Mouse (Mus musculus): ENCODE results near the gene Shisa9. TPM values are rescaled to one million over a fixed set of nuclear protein-coding genes. Genes with fewer than 3 reads are reported as not detected.

Gene Shisa9
- polyA plus RNA-seq, 2 experiments from 2014 or later: not detected

GRCm38 (mm10) chr16:12202151-12202550 lies 218.2 kb downstream of the Shisa9 start:
- ATAC-seq: no peak

GRCm38 (mm10) chr16:12203055-12203454 lies 219.1 kb downstream of the Shisa9 start:
- no peak for ATAC-seq

DNA sequence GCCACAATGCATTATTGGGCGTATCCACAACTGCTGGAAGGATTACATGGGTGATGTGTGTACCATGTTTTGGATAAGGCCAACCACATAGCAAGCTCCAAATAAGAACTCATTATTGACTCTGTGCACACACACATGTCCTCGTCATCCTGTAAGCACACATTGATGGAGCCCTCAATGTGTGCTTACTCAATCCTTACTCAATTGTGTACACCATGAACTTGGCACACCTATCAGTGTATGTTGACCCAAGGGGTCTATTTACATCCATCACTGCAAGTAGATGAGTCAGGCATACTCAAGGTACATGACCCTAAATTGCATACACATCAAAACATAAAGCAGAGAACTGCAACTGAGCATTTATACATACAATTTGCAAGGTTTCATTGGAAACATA lies 220.5 kb downstream of the Shisa9 start:
- no peak for ATAC-seq

DNA sequence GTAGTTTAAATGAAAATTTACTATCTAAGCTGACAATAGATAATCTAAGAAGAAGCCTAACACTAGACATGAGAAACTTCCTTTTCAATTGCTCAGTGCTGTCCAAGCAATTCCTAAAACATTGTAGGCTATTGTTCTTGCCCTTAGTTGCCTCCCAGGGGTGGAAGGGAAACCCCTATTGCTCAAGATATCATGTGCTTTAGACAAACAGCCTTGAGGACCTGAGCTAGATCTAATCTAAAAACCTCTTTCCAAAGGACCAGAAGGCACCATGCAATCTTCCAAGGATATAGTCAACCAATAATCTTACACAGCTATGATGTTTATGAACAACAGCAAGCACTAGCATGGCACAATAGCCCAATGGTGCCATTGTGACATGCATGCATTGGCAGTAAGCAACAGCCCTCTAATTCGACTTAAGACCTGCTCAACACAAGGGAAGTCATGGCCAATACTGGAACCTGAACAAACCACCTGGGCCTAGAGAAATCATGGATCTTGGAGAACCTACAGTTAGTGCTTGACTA lies 222.6 kb downstream of the Shisa9 start:
- ATAC-seq: no peak

GRCm38 (mm10) chr16:12206951-12207350 lies 223.0 kb downstream of the Shisa9 start:
- ATAC-seq: no peak

DNA sequence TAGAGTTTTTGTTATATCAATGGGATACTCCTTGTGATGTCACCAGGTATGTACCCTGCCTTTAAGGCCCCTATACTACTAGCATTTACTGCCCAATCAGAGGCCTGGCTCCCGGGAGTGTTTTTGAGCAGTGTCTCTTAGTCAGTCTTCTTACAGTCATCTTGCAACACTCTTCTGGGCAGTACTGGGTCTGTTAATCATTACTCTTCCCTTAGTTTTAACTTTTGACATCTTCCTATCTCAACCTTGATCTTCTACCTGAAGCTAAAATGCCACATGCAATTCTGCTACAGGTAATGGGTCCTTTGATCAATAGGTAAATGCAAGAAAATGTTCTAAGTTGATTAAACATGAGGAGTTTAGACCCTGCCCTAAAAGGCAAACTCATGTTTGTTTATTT lies 225.4 kb downstream of the Shisa9 start:
- ATAC-seq: no peak

- no peak for ATAC-seq
These were observed 225.9 kb downstream of the Shisa9 start for GRCm38 (mm10) chr16:12209819-12210218.

- no peak for ATAC-seq
These were observed 230.1 kb downstream of the Shisa9 start for GRCm38 (mm10) chr16:12214018-12214417.

DNA sequence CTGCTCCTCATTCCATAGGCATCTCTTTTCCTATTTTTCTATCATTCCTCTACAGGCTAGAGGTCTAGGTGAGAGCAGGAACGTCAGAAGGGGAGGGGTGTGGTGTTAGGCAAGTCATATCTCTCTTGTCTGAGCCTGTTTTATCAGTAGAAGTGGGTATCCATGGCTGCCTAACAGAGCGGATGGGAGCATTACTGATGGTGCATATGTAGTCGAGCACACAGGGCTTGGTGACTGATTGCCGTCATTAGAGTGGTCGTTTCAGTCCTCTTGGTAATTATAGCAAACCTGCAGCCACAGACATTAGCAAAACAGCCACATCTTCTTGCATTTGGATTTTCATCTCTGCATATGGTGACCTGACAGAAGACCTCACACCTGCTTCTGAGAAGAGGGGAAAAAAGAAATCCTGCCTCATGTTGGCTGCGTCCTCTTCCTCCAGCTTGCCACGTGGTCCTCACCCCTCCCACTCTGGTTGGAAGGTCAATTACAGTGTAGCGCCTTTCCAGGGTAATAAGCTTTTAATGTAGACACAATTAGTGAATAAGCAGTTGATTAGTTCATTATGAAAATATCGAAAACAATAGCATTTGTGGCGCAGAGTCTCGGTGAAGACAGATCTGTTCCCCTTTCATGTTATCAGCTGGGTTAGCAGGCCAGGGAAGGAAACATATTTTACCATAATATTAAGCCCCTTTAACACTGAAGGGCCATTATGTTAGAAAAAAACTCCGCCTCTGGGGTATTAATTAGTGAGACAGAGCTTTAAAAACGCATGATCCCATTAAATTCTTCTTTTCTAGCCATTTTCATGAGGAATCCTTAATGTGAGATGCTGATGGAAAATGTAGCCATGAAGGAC lies 233.6 kb downstream of the Shisa9 start:
- ATAC-seq: no peak

DNA sequence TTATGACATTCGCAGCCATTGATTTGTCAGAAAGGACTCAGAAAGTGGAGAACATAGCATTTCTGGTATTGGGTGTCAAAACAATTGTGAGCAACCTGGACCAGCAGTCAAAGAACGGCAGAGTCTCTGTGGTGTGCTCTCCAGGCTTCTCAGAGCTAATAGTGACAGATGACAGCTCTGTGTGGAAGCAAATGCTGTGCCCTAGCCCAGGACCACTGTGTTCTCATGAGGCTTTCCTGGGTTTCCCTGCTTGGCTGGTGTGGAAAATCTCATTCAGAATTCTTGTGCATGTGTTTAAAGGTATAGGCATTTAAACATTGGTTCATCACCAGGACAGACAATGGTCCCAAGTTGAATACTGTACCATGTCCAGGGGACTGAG lies 234.2 kb downstream of the Shisa9 start:
- no peak for ATAC-seq

DNA sequence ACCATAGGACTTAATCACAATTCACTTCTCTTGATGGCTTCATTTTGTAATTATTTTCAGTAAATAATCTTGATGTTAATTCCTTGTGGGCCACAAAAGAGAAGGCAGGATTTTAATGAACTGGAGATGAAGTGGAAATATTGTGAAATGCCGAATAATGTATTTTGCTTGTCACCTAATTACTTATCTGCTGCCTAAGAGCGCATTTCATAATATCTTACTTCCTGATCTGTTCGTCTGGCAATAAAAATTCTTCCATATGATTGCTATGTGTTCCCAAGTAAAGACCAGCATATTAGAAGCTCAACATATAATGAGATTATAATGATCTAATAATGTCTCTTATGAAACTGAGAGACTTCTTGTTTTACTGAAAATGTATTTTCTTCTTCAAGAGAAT lies 235.9 kb downstream of the Shisa9 start:
- ATAC-seq: no peak

DNA sequence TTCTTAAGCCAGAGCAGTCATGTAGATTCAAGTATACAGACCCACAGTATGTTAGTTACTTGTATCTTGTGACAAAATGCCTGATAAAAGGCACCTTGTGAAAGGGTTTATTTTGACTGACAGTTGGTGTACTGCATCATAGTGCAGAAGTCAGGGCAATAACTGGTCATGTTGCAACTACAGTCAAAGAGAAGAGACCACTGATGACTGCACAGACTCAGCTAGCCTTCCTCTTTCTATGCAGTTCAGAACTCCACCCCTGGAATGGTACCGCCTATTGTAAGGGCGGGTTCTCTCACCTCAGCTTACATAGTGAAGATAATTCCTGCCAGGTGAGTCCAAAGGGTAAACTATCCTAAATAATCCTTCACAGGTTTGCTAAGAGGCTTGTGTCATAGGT lies 239.6 kb downstream of the Shisa9 start:
- no peak for ATAC-seq

DNA sequence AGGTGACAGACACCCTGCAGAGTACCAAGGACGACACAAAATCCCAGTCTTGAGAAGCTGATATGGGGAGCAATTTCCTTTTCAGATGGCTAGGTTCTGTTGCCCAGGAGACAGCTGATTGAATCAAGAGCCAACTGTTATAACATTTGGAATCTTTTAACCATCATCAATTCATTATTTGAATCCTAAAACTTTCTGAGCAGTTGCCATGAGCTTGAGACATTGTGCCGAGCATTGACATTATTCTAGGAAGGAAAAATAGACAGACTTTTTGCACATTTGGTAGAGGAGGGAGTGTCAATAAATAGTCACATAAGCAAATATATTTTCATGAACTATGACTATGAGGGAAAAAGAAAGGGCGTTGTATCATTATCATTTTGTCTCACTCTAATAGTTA lies 243.0 kb downstream of the Shisa9 start:
- no peak for ATAC-seq

DNA sequence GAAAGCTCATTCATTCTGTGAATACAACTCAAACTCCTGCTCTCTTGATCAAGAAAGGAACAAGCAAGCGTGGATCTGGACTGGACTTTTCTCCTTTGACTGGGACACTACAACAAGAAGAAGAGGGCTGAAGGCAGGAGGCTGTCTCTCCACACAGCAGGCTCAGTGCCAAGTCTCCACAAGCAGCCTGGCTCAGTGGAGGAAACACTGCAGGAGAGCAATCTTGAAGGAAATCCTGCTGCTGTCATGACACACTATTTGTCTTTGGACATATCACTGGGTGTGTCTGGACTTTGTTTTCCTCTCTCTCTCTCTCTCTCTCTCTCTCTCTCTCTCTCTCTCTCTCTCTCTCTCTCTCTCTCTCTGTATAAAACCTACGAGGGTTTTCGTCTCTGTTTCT lies 249.4 kb downstream of the Shisa9 start:
- ATAC-seq: no peak

GRCm38 (mm10) chr16:12234289-12234688 lies 250.4 kb downstream of the Shisa9 start:
- no peak for ATAC-seq

- no peak for ATAC-seq
These were observed 254.7 kb downstream of the Shisa9 start for GRCm38 (mm10) chr16:12238611-12239010.

- ATAC-seq: no peak
These were observed 275.4 kb downstream of the Shisa9 start for GRCm38 (mm10) chr16:12259361-12259760.

GRCm38 (mm10) chr16:12265828-12266227 lies 281.9 kb downstream of the Shisa9 start:
- ATAC-seq: no peak

GRCm38 (mm10) chr16:12300523-12300922 lies 316.6 kb downstream of the Shisa9 start:
- no peak for ATAC-seq

GRCm38 (mm10) chr16:12303420-12303819 lies 319.5 kb downstream of the Shisa9 start:
- no peak for ATAC-seq

DNA sequence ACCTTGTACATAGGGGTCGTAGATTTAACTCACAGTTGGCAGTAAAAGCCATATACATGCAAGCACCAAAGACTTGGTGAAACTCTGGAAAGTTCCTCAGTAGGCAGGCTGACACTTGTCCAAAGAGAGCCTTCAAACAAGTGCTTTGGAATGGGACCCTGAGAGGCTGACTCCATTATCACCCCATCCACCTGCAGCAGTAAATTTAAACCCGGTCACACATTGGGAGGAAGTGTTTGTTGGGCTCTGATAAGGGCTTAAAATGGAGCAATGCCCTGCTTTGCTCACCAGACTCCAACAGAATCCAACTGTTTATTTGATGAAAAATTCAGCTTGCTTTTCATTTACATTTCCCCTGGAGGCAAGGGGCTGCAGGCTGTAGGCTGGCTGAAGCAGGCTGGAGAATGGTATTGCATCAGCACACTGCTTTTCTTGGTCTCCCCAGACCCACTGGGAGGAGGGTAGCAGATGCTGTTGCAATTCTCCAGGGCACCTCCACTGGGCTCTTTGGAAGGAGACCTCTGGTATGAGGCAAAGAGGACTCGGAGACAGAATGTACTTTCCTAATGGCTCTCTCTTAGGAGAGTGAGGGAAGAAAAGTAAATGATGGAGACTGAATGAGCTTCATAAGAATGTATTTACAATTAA lies 323.5 kb downstream of the Shisa9 start:
- no peak for ATAC-seq

DNA sequence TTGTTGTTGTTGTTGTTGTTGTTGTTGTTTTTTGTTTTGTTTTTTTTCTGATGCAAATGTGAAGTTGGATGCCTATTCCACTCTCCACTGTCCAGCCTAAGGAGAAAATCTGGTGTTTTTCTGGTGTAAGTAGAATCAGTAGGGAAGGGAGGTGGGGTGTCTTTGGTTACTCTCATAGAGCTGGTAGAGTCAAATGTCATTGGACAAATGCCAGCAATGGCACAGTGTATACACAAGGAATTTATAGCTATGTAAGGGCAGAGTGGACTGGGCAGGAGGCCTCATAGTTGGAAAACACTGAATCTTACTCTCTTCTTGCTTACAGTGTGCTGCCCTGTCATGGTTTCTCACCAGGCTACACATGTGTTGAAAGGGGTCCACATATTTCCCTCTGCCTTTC lies 325.9 kb downstream of the Shisa9 start:
- ATAC-seq: no peak

- no peak for ATAC-seq
These were observed 331.7 kb downstream of the Shisa9 start for GRCm38 (mm10) chr16:12315627-12316026.
